Mouse (Mus musculus) thymus, postnatal 14 days (tissue): ENCODE results near the gene Fbxw11.

Experiments
- DNase-seq: peaks from one replicate; pipeline ENCODE4 v3.0.0; 2021

The Fbxw11 gene

GRCm38 (mm10) chr11:32625677-32626076 lies 16.8 kb upstream of the Fbxw11 start:
- peak; percentile 75 for DNase-seq

GRCm38 (mm10) chr11:32626079-32626478 lies 16.4 kb upstream of the Fbxw11 start:
- DNase-seq, result no peak

GRCm38 (mm10) chr11:32627900-32628299 lies 14.6 kb upstream of the Fbxw11 start:
- no peak for DNase-seq

- DNase-seq, result no peak
Measured at GRCm38 (mm10) chr11:32629713-32630211, 12.8 kb upstream of the Fbxw11 start.

- DNase-seq, result no peak
Measured at GRCm38 (mm10) chr11:32632671-32633070, 9.9 kb upstream of the Fbxw11 start.

GRCm38 (mm10) chr11:32633542-32633941 lies 9.0 kb upstream of the Fbxw11 start:
- DNase-seq, result peak; percentile 33

- no peak for DNase-seq
Measured at GRCm38 (mm10) chr11:32634143-32634542, 8.4 kb upstream of the Fbxw11 start.

- no peak for DNase-seq
Measured at GRCm38 (mm10) chr11:32634842-32635241, 7.7 kb upstream of the Fbxw11 start.

GRCm38 (mm10) chr11:32636275-32636674 lies 6.2 kb upstream of the Fbxw11 start:
- DNase-seq, result no peak

- no peak for DNase-seq
Measured at GRCm38 (mm10) chr11:32638521-32639255, 3.8 kb upstream of the Fbxw11 start.

- no peak for DNase-seq
Measured at GRCm38 (mm10) chr11:32640617-32641016, 1.9 kb upstream of the Fbxw11 start.

- peak; percentile 40 for DNase-seq
Measured at GRCm38 (mm10) chr11:32642899-32643886, 669 bp downstream of the Fbxw11 start.

- no peak for DNase-seq
Measured at GRCm38 (mm10) chr11:32644010-32644409, 1.5 kb downstream of the Fbxw11 start.

- DNase-seq, result no peak
Measured at GRCm38 (mm10) chr11:32647265-32647664, 4.7 kb downstream of the Fbxw11 start.

- no peak for DNase-seq
Measured at GRCm38 (mm10) chr11:32650236-32650749, 7.8 kb downstream of the Fbxw11 start.

GRCm38 (mm10) chr11:32650893-32651590 lies 8.5 kb downstream of the Fbxw11 start:
- no peak for DNase-seq

GRCm38 (mm10) chr11:32651723-32652122 lies 9.2 kb downstream of the Fbxw11 start:
- no peak for DNase-seq

- DNase-seq, result no peak
Measured at GRCm38 (mm10) chr11:32662082-32662656, 19.6 kb downstream of the Fbxw11 start.

GRCm38 (mm10) chr11:32665639-32666038 lies 23.1 kb downstream of the Fbxw11 start:
- DNase-seq, result no peak

- no peak for DNase-seq
Measured at GRCm38 (mm10) chr11:32666983-32667382, 24.5 kb downstream of the Fbxw11 start.

GRCm38 (mm10) chr11:32671480-32671879 lies 29.0 kb downstream of the Fbxw11 start:
- no peak for DNase-seq

GRCm38 (mm10) chr11:32676777-32677176 lies 34.3 kb downstream of the Fbxw11 start:
- peak; percentile 38 for DNase-seq
